Mouse (Mus musculus) erythroid progenitor cell, adult 5-6 weeks (primary cell): ENCODE data around the gene Tnxb. TPM values are rescaled to one million over a fixed set of nuclear protein-coding genes. Genes with fewer than 3 reads are reported as not detected.

Source experiments
- ATAC-seq: replicated peaks from 2 replicates; pipeline ENCODE4 v1.8.0; 2016; ENCODE audit warnings: moderate number of reproducible peaks, mild to moderate bottlenecking, moderate TSS enrichment, inconsistent platforms; ENCODE audit not compliant: poor library complexity, low FRiP score, severe bottlenecking
- total RNA-seq, 2 experiments: library from RNA; stranded (forward) in 1 of 2; stranded (reverse) in 1 of 2; fragments of 150-400 nt in 1 of 2; fragments of 186-747, 209-891 nt in 1 of 2; gene quantifications; 2 replicates each; pipeline versions ENCODE4 v1.2.3 to v1.2.4; 2015 to 2017; ENCODE audit warnings: low replicate concordance in 2 of 2

Gene Tnxb
- total RNA-seq, 2 experiments from 2014 or later = not detected

DNA sequence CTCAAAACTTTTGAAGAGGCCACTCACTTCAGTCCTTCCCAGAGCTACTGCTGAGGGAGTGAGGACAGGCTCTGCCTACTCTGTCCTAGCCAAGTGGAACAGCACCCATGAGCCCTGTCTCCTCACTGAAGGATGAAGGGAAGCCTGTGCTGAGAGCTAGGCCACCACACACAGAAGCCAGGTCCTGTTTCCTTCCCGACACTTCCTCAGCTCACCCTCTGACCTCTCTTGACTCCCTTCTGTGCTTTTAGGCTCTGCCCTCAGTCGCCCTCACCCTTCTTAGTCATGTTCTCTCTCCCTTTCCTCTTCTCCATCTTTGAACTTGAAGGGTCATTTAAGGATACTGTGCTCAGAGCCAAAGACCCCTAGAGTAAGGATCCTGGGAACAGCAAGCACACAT lies 13.1 kb upstream of the Tnxb start:
- no peak for ATAC-seq

DNA sequence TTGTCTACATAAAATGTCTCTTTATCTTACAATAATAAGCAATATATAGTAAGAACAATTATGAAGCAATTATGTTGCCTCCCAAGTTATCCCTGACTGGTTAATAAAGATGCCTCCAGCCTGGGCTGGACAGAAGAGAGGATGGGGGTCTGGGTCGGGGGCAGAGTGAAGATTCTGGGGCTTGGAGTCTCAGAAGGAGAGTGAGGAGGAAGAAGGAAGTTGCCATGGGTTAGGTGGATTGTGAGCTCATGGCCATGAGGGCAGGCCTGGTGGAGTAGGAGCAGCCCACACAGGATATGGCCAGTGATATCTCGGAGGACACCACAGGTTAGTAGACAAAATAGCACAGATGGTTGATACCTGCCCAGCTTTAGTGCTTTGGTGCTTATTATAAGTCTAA lies 12.2 kb upstream of the Tnxb start:
- no peak for ATAC-seq

DNA sequence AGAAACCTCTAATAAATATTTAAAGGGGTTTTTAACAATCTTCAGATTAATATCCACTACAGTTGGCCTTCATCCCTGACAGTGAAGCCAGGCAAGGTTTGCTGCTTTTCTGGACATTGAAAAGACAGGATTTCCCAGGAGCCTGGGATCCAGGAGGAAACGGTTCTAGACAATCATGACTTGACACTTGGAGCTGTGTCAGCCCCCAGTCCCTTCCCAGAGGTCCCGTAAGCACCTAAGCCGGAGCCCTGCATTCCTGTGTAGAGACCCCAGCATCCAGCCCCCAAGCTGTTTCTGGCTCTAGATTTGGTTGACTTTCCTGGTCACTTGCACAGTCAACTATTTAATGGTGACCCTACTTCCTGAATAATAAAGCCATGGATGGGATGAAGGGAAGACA lies 11.7 kb upstream of the Tnxb start:
- no peak for ATAC-seq

DNA sequence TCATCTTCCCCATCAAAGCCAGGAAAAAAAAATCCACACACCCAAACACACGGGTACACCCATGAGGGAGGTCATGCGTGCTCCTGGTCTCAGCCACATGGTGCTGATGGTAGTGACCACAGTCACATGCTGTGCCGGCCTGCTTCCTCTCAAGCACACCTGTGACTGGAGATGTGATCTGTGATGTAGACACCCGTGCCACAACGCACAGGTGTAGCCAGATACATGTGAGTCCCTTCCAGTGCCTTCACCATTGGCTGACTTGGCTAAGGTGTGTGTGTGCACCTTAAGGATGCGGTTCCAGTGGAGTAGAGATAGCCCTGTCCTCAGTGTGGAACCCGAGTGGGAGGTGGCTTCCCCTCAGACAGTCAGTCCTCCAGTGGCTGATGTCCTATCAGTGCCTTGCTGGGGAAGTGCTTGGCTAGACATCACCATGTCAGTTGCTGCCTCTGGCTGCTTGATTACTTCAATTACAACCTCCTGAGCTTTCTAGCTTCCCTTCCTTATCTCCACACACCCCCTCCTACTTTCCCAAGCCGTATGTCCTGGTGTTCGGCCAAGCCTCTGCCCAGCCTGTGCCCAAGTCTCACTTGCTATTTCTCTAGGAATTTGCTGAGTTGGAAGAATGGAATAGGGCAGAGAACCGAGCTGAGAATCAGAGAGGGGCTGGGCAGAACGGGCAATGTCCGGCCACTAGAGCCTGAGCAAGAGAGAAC lies 11.0 kb upstream of the Tnxb start:
- no peak for ATAC-seq

DNA sequence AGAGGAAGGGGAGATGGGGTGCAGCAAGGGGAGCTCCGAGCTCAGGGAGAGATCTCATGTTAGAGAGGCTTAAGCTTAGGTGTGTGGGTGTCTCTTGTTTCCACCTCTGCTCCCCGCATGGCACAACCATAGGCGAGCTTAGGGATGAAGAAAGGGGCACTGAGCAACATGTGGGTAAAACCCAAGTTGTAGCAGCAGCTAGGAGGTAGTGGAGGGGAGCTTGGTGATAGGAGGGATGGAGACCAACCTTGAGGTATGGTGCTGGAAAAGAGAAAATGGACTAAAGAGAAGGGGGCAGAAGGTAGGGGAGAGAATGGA lies 10.5 kb upstream of the Tnxb start:
- ATAC-seq = no peak

DNA sequence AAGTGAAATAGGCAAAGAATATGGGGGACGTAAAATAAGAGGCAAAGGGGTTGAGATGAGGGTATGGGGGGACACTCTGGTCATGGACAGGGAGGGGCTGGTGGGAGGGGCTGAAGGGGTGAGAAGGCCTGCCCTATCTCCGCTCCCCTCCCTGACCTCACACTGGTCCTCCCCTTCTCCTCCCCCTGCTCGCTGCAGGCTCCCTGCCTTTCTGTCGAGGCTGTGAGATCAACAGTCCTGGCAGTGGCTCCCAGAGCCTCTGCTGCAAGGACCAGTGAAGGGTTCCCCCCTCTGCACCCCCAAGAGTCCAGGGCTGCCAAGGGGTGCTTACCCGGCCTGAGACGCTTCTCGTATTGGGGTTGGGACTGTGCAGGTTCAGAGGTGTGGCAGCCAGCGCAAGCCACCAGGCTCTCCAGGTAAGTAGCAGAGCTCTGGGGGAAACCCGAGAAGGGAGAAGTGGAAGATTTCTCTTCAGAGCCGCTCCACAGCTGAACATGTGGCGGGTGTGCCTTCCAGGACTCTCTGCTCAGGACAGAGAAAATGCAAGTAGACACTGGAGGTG lies 10.0 kb upstream of the Tnxb start:
- ATAC-seq = no peak

DNA sequence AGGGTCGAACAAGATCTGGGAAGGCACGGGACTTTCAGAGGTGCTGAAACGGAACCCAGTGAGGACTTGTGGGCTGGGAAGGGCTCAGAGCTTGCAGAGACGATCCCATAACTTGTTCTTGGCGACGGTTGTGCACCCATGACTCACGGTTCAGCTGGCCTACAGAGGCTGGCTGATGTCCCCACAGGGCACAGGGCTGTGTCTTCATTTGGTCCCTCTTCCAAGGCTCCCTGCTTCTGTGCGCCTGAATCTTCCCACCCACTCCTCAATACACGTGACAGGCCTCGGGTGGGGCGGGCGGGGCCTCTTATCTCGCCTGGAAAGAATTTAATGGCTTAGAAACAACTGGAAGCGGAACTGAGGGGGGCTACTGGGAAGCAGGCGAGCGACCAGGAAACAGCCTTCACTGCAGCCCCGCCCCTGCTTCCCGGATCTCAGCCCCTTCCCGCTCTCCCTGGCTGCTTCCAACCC lies 9.2 kb upstream of the Tnxb start:
- ATAC-seq = no peak

DNA sequence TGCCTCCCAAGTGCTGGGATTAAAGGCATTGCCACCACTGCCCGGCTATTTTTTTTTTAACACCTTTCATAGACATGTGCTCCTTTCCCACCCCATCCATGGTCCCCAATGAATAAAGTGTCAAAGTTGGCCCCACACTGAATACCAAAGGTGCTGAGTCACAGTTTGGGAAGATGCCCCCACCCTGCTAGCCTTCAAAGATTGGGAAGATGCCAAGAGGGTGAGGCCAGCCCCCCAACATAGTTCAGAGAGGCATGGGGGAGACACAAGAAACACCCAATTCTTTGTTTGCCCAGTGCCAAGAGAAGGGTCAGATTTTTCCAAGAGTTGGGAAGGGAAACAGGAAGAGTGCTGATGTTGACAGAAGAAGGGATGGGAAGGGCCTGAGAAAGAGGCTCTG lies 7.9 kb upstream of the Tnxb start:
- no peak for ATAC-seq

DNA sequence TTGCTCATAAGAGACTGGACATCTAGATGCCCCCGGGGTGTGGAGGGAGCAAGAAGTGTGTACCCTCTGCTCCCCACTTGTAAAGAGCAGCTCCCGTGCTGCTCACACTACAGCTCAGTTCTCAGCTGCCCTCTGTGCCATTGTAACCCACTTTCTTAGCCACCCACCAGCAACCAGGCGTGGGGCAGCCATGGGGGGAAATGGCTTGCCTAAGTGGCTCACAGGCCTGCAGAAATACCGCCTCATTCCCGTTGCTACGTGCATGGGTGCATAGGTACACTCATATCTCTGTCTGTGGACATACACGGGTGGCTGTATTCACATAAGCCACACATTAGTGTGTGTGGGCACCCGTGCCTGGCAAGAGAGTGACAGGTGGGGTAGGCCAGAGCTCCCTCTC lies 7.4 kb upstream of the Tnxb start:
- no peak for ATAC-seq

DNA sequence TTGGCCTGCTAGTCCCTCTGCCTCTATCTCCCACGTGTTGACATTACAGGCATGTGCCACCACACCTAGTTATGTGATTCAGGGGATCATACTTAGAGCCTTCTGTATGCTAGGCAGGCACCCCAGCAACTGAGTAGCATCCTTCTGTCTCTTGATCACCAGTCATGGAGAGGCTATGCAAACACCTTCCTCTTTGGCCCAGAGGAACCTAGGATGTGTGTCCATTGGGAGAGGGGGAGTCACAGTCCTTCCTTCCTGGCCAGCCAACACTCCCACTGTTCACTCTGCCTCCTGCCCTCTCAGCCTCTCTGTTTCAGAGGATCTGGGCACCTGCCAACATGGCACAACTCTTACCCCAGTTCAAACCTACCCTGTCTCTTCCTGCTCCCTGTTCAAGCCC lies 6.8 kb upstream of the Tnxb start:
- no peak for ATAC-seq

DNA sequence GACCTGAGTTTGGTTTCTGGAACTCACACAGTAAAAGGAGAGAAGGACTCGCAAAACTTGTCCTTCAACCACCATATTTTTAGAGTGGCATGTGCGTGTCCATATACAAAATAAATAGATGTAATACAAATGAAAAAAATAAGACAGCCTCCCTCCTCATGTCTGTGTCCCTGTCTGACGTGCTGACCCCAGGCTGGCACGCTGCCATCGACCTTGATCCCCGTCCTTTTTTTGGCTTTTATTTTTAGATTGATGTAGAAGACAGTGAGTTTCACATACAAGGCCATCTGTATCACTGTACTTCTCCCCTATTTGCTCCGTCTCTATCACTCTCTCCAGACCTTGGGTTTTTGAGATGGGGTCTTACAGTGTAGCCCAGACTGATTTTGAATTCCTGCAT lies 5.9 kb upstream of the Tnxb start:
- ATAC-seq = no peak

DNA sequence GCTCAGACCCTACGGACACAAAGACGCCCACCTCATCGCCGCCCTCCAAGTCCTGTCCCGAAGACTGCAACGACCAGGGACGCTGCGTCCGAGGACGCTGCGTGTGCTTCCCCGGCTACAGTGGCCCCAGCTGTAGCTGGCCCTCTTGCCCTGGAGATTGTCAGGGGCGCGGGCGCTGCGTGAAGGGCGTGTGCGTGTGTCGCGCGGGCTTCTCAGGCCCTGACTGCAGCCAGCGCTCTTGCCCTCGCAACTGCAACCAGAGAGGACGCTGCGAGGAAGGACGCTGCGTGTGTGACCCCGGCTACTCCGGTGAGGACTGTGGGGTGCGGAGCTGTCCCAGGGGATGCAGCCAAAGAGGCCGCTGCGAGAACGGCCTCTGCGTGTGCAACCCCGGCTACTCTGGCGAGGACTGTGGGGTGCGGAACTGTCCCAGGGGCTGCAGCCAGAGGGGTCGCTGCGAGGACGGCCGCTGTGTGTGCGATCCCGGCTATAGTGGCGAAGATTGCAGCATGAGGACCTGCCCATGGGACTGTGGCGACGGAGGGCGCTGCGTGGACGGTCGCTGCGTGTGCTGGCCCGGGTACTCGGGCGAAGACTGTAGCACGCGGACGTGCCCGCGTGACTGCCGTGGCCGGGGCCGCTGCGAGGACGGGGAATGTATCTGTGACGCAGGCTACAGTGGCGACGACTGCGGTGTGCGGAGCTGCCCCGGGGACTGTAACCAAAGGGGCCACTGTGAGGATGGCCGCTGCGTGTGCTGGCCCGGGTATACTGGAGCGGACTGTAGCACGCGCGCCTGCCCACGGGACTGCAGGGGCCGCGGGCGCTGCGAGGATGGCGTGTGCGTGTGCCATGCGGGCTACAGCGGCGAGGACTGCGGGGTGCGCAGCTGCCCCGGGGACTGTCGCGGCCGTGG lies 1.1 kb downstream of the Tnxb start:
- no peak for ATAC-seq

DNA sequence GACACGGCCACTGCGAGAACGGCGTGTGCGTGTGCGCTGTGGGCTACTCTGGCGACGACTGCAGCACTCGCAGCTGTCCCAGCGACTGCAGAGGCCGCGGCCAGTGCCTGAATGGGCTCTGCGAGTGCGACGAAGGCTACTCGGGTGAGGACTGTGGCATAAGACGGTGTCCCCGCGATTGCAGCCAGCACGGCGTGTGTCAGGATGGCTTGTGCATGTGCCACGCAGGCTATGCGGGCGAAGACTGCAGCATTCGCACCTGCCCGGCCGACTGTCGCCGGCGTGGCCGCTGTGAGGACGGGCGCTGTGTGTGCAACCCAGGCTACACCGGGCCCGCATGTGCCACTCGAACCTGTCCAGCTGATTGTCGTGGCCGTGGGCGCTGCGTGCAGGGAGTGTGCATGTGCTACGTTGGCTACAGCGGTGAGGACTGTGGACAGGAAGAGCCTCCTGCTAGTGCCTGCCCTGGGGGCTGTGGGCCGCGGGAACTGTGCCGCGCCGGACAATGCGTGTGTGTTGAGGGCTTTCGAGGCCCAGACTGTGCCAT lies 2.0 kb downstream of the Tnxb start:
- no peak for ATAC-seq

DNA sequence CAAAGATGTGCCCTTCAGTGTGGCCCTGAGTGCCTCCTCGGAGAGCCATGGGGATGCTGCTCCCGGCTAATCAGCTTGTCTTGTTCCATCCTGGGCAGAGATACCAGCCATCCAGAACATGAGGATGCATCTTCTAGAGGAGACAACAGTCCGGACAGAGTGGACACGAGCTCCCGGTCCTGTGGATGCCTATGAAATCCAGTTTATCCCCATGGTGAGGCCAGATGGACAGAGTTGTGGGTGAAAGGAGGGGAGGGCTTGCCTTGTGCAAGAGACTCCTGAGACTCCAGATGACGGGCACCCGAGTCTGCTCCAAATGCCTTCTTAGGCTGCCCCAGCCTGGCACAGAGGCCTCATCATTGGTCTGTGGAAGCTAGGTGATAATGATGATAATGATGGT lies 2.8 kb downstream of the Tnxb start:
- ATAC-seq = no peak

DNA sequence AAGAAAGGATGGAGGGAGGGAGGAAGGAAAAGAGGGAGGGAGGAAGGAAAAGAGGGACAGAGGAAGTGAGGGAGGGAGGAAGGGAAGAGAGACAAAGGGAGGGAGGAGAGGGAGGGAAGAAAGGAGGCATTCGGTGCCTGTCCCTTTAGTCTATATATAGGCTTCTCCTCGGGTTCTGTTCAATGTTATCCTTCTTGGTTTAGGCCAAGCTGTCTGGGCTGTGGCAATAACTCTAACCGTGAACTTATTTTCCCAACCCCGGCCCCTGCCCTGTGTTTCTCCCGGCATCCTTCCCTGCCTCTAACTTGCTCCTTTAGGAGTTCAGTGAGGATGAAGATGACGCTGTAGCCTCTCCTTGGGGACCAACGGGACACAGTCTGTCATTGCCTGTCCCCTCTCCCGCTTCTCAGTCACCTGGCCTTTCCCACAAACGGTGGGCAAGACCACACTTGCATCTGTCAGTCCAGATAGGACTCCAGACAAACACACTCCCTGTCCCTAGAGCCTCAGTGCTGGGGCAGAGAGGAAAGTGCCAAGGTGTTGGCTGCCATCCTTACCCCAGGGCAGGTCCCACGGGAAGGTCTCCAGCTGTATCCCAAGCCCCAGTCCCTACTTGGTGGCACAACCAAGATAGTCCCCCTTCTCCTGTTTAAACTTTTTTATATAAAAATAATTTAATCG lies 4.3 kb downstream of the Tnxb start:
- ATAC-seq = no peak

DNA sequence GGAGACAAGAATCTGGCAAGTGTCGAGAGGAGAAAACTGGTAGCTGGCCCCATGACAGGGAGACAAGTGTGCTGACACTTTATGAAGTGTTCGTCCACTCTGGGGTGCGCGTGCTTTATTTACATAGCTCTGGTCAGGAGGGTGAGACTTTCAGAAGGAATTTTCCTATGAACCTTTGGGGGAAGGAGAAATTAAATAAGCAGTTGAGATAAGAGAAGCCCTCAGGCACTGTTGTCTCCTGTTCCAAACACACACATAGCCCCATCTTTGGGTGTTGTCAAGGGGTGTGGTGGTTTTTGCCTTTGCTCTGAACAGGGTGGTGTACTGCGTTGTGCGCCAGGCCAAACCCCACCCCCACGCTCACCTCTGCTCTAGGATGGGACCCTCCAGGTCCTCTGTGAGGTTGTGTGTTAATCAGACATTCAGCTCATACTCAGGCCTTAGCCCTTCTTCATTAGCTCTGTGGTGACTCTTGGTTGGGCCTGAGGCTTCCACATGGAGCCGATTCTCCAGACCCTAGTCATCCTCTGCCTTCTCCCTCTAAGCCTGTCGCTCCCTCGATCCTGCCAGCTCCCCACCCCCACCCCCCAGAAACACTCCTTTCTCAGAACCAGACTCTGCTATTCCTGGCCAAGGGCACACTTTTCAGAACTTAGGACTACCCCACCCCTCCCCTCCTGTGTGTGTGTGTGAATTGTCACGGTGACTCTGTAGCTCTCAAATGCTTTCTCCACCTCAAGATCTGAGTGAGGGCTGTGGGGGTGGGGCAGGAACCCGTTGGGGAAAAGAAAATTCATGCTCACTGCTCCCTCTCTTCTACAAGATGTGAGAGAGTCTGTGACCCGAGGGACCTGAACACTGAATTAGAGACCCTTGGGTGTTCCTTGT lies 5.1 kb downstream of the Tnxb start:
- ATAC-seq = no peak

DNA sequence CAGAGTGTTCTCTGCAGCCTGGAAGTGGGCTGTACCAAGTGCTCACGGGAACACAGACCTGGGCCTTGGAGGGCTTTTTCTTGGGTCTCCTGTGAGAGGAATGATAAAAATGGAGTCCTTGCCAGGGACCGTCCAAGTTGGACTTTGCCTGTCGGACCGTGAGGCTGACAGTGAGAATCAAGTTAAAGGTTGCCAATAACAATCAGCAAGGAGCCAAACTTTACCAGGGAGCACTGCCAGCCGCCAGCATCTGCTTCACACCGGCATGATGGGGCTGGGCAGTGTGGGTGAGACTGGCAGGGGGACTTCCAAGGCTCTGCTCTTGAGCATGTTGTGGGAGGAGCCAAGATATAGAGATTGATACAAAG lies 5.7 kb downstream of the Tnxb start:
- ATAC-seq = no peak

DNA sequence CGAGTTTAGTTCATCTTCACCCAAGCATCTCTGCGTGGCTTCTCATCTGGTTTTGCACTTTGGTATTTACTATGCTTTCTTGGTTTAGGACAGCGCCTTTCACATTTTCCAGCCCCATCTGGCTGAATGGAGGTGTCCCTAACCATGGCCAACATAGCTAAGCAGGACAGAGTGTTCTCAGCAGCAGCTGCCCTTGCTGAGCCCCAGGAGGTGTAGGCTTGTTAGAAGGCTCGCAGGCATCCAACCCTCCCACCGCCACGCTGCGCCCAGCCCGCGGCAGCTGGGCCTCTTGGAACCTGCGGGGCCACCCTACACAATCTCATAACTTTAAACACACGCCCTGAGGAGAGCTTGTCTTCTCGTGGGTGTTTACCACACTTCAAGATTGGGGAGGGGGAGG lies 6.3 kb downstream of the Tnxb start:
- ATAC-seq = no peak

DNA sequence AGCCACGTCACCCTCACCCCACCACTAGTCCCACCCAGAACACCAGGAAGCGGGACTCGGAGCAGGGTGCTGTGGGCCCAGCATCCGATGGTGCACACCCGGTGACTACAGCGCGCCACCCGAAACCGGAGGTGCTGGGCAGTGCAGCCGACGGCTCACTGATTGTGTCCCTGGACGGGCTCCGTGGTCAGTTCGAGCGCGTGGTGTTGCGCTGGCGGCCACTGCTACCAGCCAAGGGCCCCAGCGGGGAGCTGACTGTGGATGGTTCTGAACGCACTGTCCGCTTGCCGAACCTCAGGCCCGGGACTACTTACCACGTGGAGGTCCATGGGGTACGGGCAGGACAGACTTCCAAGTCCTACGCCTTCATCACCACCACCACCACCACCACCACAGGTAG lies 9.9 kb downstream of the Tnxb start:
- ATAC-seq = no peak
